Mouse (Mus musculus) layer of hippocampus, adult 2 months (tissue): ENCODE data around the gene Ibsp. TPM values are rescaled to one million over a fixed set of nuclear protein-coding genes. Genes with fewer than 3 reads are reported as not detected.

Experiments
- DNase-seq, 2 experiments: peaks; one replicate each; pipeline ENCODE4 v3.0.0; 2022; ENCODE audit warnings: low spot score in 2 of 2
- H3K27ac ChIP-seq: fragments of 200-600 bp; 2 replicates; pipeline ENCODE4 v1.8.1; 2022
- H3K4me3 ChIP-seq: fragments of 200-600 bp; 2 replicates; pipeline ENCODE4 v1.8.1; 2022; ENCODE audit warnings: mild to moderate bottlenecking
- CTCF ChIP-seq: fragments of 200-600 bp; conservative IDR thresholded peaks from 2 replicates; pipeline ENCODE4 v1.8.1; 2022; ENCODE audit warnings: antibody characterized with exemption, mild to moderate bottlenecking, moderate library complexity
- microRNA-seq, 2 experiments: library from miRNA; unstranded; fragments of <30 nt; microRNA quantifications; one replicate each; pipeline ENCODE4 v1.2.0; 2021
- total RNA-seq, 2 experiments: library from RNA; stranded (reverse); gene quantifications; 2 replicates each; pipeline ENCODE4 v1.2.3; 2021

The Ibsp gene
- total RNA-seq, 2 experiments from 2014 or later: 0.23 TPM; not detected in 1

DNA sequence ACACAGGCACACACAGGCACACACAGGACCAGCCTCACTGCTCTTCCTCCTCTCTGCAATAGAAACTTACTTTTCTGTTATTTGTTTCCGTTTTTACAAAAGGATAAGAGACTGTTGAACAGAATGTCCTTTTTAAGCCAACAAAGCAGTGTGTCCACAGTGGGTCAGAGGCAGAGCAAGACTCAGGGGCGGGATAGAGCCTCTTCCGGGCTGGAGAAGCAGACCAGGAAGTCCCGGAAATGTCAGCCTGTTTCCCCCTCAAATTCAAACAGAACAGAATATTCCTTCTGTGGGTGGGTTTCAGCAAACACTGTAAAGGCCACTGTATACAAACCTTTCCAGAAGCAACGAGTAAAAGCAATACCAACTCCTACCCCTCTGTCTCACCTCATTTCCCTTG lies 52.9 kb downstream of the Ibsp start:
- Histone ChIP-seq H3K4me3 (no peak overlapping the region), H3K27ac (no peak overlapping the region)
- TF ChIP-seq CTCF: no peak
- DNase-seq: no peak

DNA sequence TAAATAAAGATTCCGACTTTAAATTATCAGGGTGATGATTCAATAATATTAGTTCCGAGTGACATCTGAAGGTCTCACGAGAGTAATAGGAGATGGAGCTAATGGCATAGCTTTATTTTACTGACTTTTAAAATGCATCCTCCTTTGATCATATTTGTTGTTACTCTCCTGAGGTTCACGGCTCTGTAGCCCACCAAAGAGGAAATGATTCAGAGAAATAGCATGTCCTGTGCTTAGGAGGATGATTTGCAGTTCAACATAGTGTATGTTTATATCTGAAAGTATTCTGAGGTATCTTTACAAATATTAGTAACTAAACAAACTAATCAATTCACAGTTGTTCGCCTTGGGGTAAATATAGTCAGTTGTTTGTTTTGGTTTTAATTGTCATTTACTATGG lies 58.6 kb downstream of the Ibsp start:
- DNase-seq: no peak
- TF ChIP-seq CTCF: no peak

DNA sequence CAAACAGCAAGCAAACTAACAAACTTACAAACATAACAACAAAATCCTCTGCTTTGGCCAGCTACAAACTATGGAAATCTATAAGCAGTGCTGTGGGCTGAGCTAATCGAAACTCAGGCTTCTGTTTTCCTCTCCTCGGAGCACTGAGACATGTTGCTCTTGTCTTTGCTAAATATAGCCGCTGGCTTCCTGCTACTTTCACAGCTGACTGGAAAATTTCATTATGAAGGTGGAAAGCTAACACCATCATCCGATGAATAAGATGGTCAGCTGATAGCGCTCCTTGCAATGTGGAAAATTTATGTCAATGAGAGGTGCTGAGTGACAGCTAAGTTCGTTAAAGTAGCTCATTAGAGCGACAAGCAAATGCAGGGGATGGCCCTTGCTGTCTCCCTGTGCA lies 59.6 kb downstream of the Ibsp start:
- TF ChIP-seq CTCF: no peak
- H3K27ac ChIP-seq: no peak overlapping the region
- DNase-seq: no peak
- H3K4me3 ChIP-seq: no peak overlapping the region

More for the DNA sequence above, 58.6 kb downstream of the Ibsp start:
- no peak overlapping the region for H3K4me3 ChIP-seq
- H3K27ac ChIP-seq: no peak overlapping the region

DNA sequence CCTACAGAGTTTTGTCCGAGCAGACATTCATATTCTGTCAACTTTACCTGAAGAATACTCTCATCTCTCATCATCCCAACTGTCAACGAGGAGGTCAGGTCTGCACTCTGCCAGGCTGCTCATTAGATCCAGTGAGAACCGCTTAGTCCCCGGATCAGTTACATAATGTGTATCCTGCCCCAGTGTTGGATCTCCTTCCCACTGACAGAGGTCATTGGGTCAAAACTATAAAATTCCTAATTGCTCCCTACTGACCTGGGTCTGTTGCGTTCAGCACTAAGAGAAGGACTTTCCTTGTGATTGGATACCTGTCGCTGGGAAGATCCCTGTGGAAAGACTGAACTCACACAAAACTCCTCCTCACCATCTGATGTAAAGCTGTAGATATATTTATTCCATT lies 60.3 kb downstream of the Ibsp start:
- no peak for TF ChIP-seq CTCF
- no peak overlapping the region for H3K27ac ChIP-seq
- H3K4me3 ChIP-seq: no peak overlapping the region
- no peak for DNase-seq

Small RNA genes within 50 kb of the gene (microRNA-seq; reads per million reads assigned to microRNA genes)
- gene Gm23616: 0 reads per million in 2 experiments

Other genes with a start within 250 kb of the Ibsp start
- not detected for gene Gm17660, start 221.6 kb upstream of the Ibsp start, total RNA-seq
- 1,000 to 10,000 TPM; 1,426 to 1,439 TPM for gene Sparcl1, start 185.4 kb upstream of the Ibsp start, total RNA-seq
- gene Dspp, start 128.5 kb upstream of the Ibsp start, total RNA-seq: not detected
- 1 to 10 TPM; 4.4 to 5.2 TPM for gene Dmp1, start 96.6 kb upstream of the Ibsp start, total RNA-seq
- not detected for gene Mepe, start 26.2 kb downstream of the Ibsp start, total RNA-seq
- gene Spp1, start 135.9 kb downstream of the Ibsp start, total RNA-seq: 1 to 10 TPM; 3.7 to 3.8 TPM
- 10 to 100 TPM; 33.2 to 38.8 TPM for gene Pkd2, start 160.3 kb downstream of the Ibsp start, total RNA-seq
- 10 to 100 TPM; 12.1 to 14.5 TPM for gene BC005561, start 209.2 kb downstream of the Ibsp start, total RNA-seq